In the genomic region with DNA sequence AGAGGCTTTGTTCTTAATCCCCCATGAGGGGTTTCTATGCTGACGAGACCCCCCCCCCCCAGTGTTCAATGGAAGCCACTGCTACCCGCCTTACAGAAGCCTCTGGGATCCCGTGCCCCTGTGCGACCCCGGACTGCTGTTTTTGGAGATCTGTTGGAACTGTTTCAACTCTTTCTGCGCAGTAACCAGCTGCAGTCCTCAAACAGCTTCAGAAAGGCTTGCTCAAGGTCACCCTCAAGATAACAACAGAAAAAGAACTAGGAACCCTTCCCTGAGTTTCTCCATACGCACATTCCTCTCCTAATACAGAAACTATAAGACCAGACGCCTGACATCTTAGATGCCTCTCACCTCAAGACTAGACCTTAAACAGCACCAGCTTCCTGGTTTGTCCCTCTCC, we compare ENCODE assay signal across 10 mouse cellular contexts. TPM values are rescaled to one million over a fixed set of nuclear protein-coding genes. Genes with fewer than 3 reads are reported as not detected.
DNase-seq lines count a peak whose midpoint lies in the region; ATAC-seq lines count a peak whose summit lies in the region.
"Had no signal": no experiment of that assay in that cellular context is flagged by ENCODE, and none has a peak within 500 bp of the region (broad histone marks: within the 10 kb centered on the region; RNA-seq: fewer than 3 reads in every experiment).

No protein-coding gene starts in this region.

- DNase-seq in heart, adult 11 months: peak; percentile 95
- DNase-seq in heart, postnatal 25 days (ENCODE audit: low spot score): no peak
- DNase-seq in ovary, postnatal 36 days (ENCODE audit: low spot score): peak; percentile 41
- DNase-seq in ovary, postnatal 10 days (ENCODE audit: low spot score): no peak
- DNase-seq in frontal cortex, postnatal 25 days (ENCODE audit: low spot score in 2 of 2): no peak
- DNase-seq in gastrocnemius, postnatal 14 days: no peak
- DNase-seq: adrenal gland, postnatal 10 days had no signal

- H3K4me2 ChIP-seq in hindbrain, embryonic 15.5 days: peak overlapping the region; percentile 21; the same call in 1 of the 2 replicates

- peaks cover 35% of the 10 kb centered on the region for H3K4me1 ChIP-seq in hindbrain, embryonic 15.5 days (replicated peaks)

- peaks cover 1% of the 10 kb centered on the region; the same call in 1 of the 2 replicates for H3K27me3 ChIP-seq in hindbrain, embryonic 15.5 days

- H3K27ac ChIP-seq in hindbrain, embryonic 15.5 days (replicated peaks): peak overlapping the region; percentile 30; the same call in 1 of the 2 replicates

- no peak overlapping the region for H3K9ac ChIP-seq in hindbrain, embryonic 15.5 days

- intact Hi-C loops in heart, postnatal 25 days (cut with DNase I): no loop called here
- intact Hi-C loops in gastrocnemius, postnatal 14 days (cut with DNase I; ENCODE audit: low total_unique reads): no loop called here

- no peaks in the 10 kb centered on the region for H3K36me3 ChIP-seq in hindbrain, embryonic 15.5 days

- WGBS in hindbrain, embryonic 15.5 days: 8% methylated on average over 8 of the region's 8 CpGs

- no peak overlapping the region for H3K4me3 ChIP-seq in hindbrain, embryonic 15.5 days

- no peak; the same call in 1 of the 2 replicates for ATAC-seq in hindbrain, embryonic 15.5 days (ENCODE audit: low FRiP score, low read depth)
- no peak for ATAC-seq in erythroblast, adult 5-6 weeks (replicated peaks; ENCODE audit: low FRiP score, poor library complexity, severe bottlenecking)

- H3K9me3 ChIP-seq in hindbrain, embryonic 15.5 days: no peaks in the 10 kb centered on the region

RNA-seq across cellular contexts. Expression of a gene that starts 7.0 kb away (rescaled TPM):
- total RNA-seq in heart, postnatal 25 days (2021): 100 to 1,000 TPM; 253 to 281 TPM
- 32.4 and 48.4 TPM in 2 replicates for polyA plus RNA-seq in hindbrain, embryonic 15.5 days (2015; fragmentation: Nextera tagmentation; extraction: Ambion mirVana)
- not detected in 2 replicates for total RNA-seq in erythroblast, adult 5-6 weeks (2015; ENCODE audit: low replicate concordance)
- 0.84 and 3.2 TPM in 2 replicates for total RNA-seq in erythroblast, adult 5-6 weeks (2017; ENCODE audit: low replicate concordance)
- total RNA-seq in gastrocnemius, postnatal 14 days (2021): 10 to 100 TPM; 12.3 to 17.1 TPM

RNA-seq across cellular contexts. Expression of a gene that starts 24.7 kb away (rescaled TPM):
- total RNA-seq in heart, postnatal 25 days (2021): not detected
- 0.39 and 0.49 TPM in 2 replicates for polyA plus RNA-seq in hindbrain, embryonic 15.5 days (2015; fragmentation: Nextera tagmentation; extraction: Ambion mirVana)
- total RNA-seq in erythroblast, adult 5-6 weeks (2015; ENCODE audit: low replicate concordance): not detected in 2 replicates
- not detected in 2 replicates for total RNA-seq in erythroblast, adult 5-6 weeks (2017; ENCODE audit: low replicate concordance)
- total RNA-seq in gastrocnemius, postnatal 14 days (2021): not detected
- total RNA-seq: layer of hippocampus, postnatal 10 days had no signal

RNA-seq across cellular contexts. Expression of a gene that starts 33.3 kb away (rescaled TPM):
- total RNA-seq in heart, postnatal 25 days (2021): 100 to 1,000 TPM in 1 of 2 experiments, 10 to 100 TPM in 1; 88.9 to 101 TPM
- 55.0 and 55.4 TPM in 2 replicates for polyA plus RNA-seq in hindbrain, embryonic 15.5 days (2015; fragmentation: Nextera tagmentation; extraction: Ambion mirVana)
- 4.0 and 4.2 TPM in 2 replicates for total RNA-seq in erythroblast, adult 5-6 weeks (2015; ENCODE audit: low replicate concordance)
- 2.2 and 2.6 TPM in 2 replicates for total RNA-seq in erythroblast, adult 5-6 weeks (2017; ENCODE audit: low replicate concordance)
- 10 to 100 TPM; 44.3 to 46.7 TPM for total RNA-seq in gastrocnemius, postnatal 14 days (2021)

RNA-seq across cellular contexts. Expression of a gene that starts 35.8 kb away (rescaled TPM):
- total RNA-seq in heart, postnatal 25 days (2021): 1 to 10 TPM; 2.9 to 3.0 TPM
- polyA plus RNA-seq in hindbrain, embryonic 15.5 days (2015; fragmentation: Nextera tagmentation; extraction: Ambion mirVana): 6.0 and 6.3 TPM in 2 replicates
- not detected in 2 replicates for total RNA-seq in erythroblast, adult 5-6 weeks (2015; ENCODE audit: low replicate concordance)
- not detected in 2 replicates for total RNA-seq in erythroblast, adult 5-6 weeks (2017; ENCODE audit: low replicate concordance)
- not detected for total RNA-seq in gastrocnemius, postnatal 14 days (2021)

RNA-seq across cellular contexts. Expression of a gene that starts 38.5 kb away (rescaled TPM):
- 1 to 10 TPM in 1 of 2 experiments, under 1 TPM in 1; 0.29 to 6.7 TPM for total RNA-seq in heart, postnatal 25 days (2021)
- 4.2 and 7.7 TPM in 2 replicates for polyA plus RNA-seq in hindbrain, embryonic 15.5 days (2015; fragmentation: Nextera tagmentation; extraction: Ambion mirVana)
- not detected in 2 replicates for total RNA-seq in erythroblast, adult 5-6 weeks (2015; ENCODE audit: low replicate concordance)
- total RNA-seq in erythroblast, adult 5-6 weeks (2017; ENCODE audit: low replicate concordance): not detected in 2 replicates
- 100 to 1,000 TPM; 117 to 734 TPM for total RNA-seq in gastrocnemius, postnatal 14 days (2021)
- total RNA-seq: layer of hippocampus, postnatal 10 days had no signal

Comparison
In these comparisons a context has a peak if more than half of its experiments do, and no peak if none do; other contexts are left out.
1. DNase-seq: peak in heart, adult 11 months (single experiment) and ovary, postnatal 36 days (single experiment); none in heart, postnatal 25 days (single experiment), ovary, postnatal 10 days (single experiment), frontal cortex, postnatal 25 days (0 of 2) and gastrocnemius, postnatal 14 days (single experiment).
2. RNA of a gene that starts 7.0 kb away (total RNA-seq): 253 to 281 TPM in heart, postnatal 25 days; 12.3 to 17.1 TPM in gastrocnemius, postnatal 14 days and 0.84 to 3.2 TPM in erythroblast, adult 5-6 weeks; every median in the first group is over 10 times any median in the second.
3. RNA of a gene that starts 33.3 kb away (total RNA-seq): 88.9 to 101 TPM in heart, postnatal 25 days and 44.3 to 46.7 TPM in gastrocnemius, postnatal 14 days; 2.2 to 4.2 TPM in erythroblast, adult 5-6 weeks; every median in the first group is over 4 times any median in the second.